17 mouse cellular contexts compared by ENCODE assay signal in the genomic region with DNA sequence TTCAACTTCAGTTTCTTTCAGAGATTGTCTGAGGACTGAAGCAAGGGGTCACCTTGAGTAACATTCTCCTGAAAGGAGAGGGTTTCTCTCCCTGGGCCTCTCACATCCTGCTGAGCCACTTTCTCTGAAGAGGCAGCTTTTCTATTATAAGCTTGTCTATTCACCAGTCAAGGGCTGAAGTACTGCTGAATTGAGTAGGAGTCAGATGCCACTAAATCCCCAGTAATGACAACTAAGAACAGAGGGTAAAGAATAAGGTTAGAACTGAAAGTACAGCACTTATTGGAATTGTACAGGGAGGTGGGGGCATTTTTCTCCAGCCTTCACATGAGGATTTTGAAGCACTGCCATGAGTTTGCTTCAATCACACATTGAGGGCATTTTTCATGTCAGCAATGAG. TPM values are rescaled to one million over a fixed set of nuclear protein-coding genes. Genes with fewer than 3 reads are reported as not detected.
DNase-seq lines count a peak whose midpoint lies in the region; ATAC-seq and TF ChIP-seq lines count a peak whose summit lies in the region.
"Had no signal": no experiment of that assay in that cellular context is flagged by ENCODE, and none has a peak within 500 bp of the region (broad histone marks: within the 10 kb centered on the region; RNA-seq: fewer than 3 reads in every experiment).

No protein-coding gene starts in this region.

- DNase-seq in heart, embryonic 10.5 days (ENCODE audit: low spot score) = no peak
- peak; percentile 29 for DNase-seq in embryo, embryonic 10 days (ENCODE audit: low spot score)
- DNase-seq in spleen, postnatal 36 days (ENCODE audit: low spot score in 2 of 2) = no peak
- no peak for DNase-seq in lung, postnatal 0 days (ENCODE audit: low spot score)
- DNase-seq: adrenal gland, postnatal 25 days; cerebellum, postnatal 14 days; gastrocnemius, postnatal 25 days; kidney, adult 8-10 months; kidney, postnatal 36 days; lung, embryonic 14.5 days; right cerebral cortex, postnatal 14 days had no signal

- no peaks in the 10 kb centered on the region for H3K4me1 ChIP-seq in heart, embryonic 16.5 days (ENCODE audit: control insufficient read depth, insufficient read depth, low read length)
- H3K4me1 ChIP-seq in heart, embryonic 10.5 days = no peaks in the 10 kb centered on the region
- H3K4me1 ChIP-seq in forebrain, embryonic 12.5 days = peaks cover 7% of the 10 kb centered on the region; the same call in 1 of the 2 replicates
- H3K4me1 ChIP-seq in midbrain, embryonic 15.5 days = 0 out of 2 replicates have a peak, but pooled peaks cover 6% of the 10 kb centered on the region
- no peaks in the 10 kb centered on the region for H3K4me1 ChIP-seq in lung, postnatal 0 days (ENCODE audit: insufficient read depth, low read depth, low read length)

- no peaks in the 10 kb centered on the region for H3K27me3 ChIP-seq in heart, embryonic 16.5 days (ENCODE audit: control insufficient read depth, insufficient read depth, low read length)
- no peaks in the 10 kb centered on the region for H3K27me3 ChIP-seq in heart, embryonic 10.5 days (ENCODE audit: insufficient read depth, poor library complexity, severe bottlenecking)
- no peaks in the 10 kb centered on the region for H3K27me3 ChIP-seq in forebrain, embryonic 12.5 days
- H3K27me3 ChIP-seq in midbrain, embryonic 15.5 days (replicated peaks) = no peaks in the 10 kb centered on the region
- H3K27me3 ChIP-seq in lung, postnatal 0 days (replicated peaks; ENCODE audit: insufficient read depth, low read length) = no peaks in the 10 kb centered on the region

- H3K4me3 ChIP-seq in heart, embryonic 16.5 days (ENCODE audit: low read length) = no peak overlapping the region
- no peak overlapping the region for H3K4me3 ChIP-seq in heart, embryonic 10.5 days
- no peak overlapping the region for H3K4me3 ChIP-seq in forebrain, embryonic 12.5 days (replicated peaks)
- H3K4me3 ChIP-seq in midbrain, embryonic 15.5 days = no peak overlapping the region
- H3K4me3 ChIP-seq in lung, postnatal 0 days (ENCODE audit: low read depth, low read length) = no peak overlapping the region
- H3K4me3 ChIP-seq: myocyte had no signal

- no peak overlapping the region for H3K4me2 ChIP-seq in heart, embryonic 16.5 days (ENCODE audit: low read depth, low read length)
- H3K4me2 ChIP-seq in forebrain, embryonic 12.5 days = no peak overlapping the region
- no peak overlapping the region for H3K4me2 ChIP-seq in midbrain, embryonic 15.5 days
- H3K4me2 ChIP-seq in lung, postnatal 0 days (replicated peaks; ENCODE audit: low read depth, low read length) = no peak overlapping the region
- H3K4me2 ChIP-seq: lung, embryonic 14.5 days had no signal

- TF ChIP-seq EP300 in lung, postnatal 0 days (IDR thresholded peaks at IDR 0.05) = no peak

- ATAC-seq in heart, embryonic 16.5 days (replicated peaks; ENCODE audit: extremely low read depth, insufficient read depth, low FRiP score) = no peak
- ATAC-seq in forebrain, embryonic 12.5 days (ENCODE audit: low FRiP score) = peak; percentile 69
- peak; percentile 83 for ATAC-seq in midbrain, embryonic 15.5 days (replicated peaks)
- ATAC-seq in lung, postnatal 0 days = no peak

- no peak overlapping the region for H3K9ac ChIP-seq in heart, embryonic 16.5 days (ENCODE audit: low read length)
- H3K9ac ChIP-seq in forebrain, embryonic 12.5 days = no peak overlapping the region
- no peak overlapping the region for H3K9ac ChIP-seq in midbrain, embryonic 15.5 days
- no peak overlapping the region for H3K9ac ChIP-seq in lung, postnatal 0 days (replicated peaks; ENCODE audit: low read depth)
- H3K9ac ChIP-seq: lung, embryonic 14.5 days had no signal

- H3K27ac ChIP-seq in heart, embryonic 16.5 days (ENCODE audit: low read length) = peak overlapping the region; percentile 31
- H3K27ac ChIP-seq in heart, embryonic 10.5 days = no peak overlapping the region
- no peak overlapping the region for H3K27ac ChIP-seq in forebrain, embryonic 12.5 days
- no peak overlapping the region for H3K27ac ChIP-seq in midbrain, embryonic 15.5 days
- H3K27ac ChIP-seq in lung, postnatal 0 days (ENCODE audit: low read length) = no peak overlapping the region

- TF ChIP-seq CTCF in lung, postnatal 0 days (IDR thresholded peaks at IDR 0.05) = no peak

- H3K36me3 ChIP-seq in heart, embryonic 16.5 days (ENCODE audit: control insufficient read depth, insufficient read depth) = no peaks in the 10 kb centered on the region
- no peaks in the 10 kb centered on the region for H3K36me3 ChIP-seq in heart, embryonic 10.5 days
- no peaks in the 10 kb centered on the region for H3K36me3 ChIP-seq in forebrain, embryonic 12.5 days (replicated peaks)
- no peaks in the 10 kb centered on the region for H3K36me3 ChIP-seq in midbrain, embryonic 15.5 days (replicated peaks)
- no peaks in the 10 kb centered on the region for H3K36me3 ChIP-seq in lung, postnatal 0 days (ENCODE audit: insufficient read depth, low read length)

- H3K9me3 ChIP-seq in heart, embryonic 16.5 days (replicated peaks; ENCODE audit: control insufficient read depth, low read length) = no peaks in the 10 kb centered on the region
- H3K9me3 ChIP-seq in heart, embryonic 10.5 days = no peaks in the 10 kb centered on the region
- H3K9me3 ChIP-seq in forebrain, embryonic 12.5 days = no peaks in the 10 kb centered on the region
- H3K9me3 ChIP-seq in midbrain, embryonic 15.5 days = no peaks in the 10 kb centered on the region
- H3K9me3 ChIP-seq in lung, postnatal 0 days (ENCODE audit: low read length) = no peaks in the 10 kb centered on the region

RNA-seq across cellular contexts. Expression of a gene that starts 19.3 kb away (rescaled TPM):
- 0.04 and 0.14 TPM in 2 replicates for polyA plus RNA-seq in heart, embryonic 16.5 days (2015; fragmentation: Nextera tagmentation; extraction: Ambion mirVana)
- 0.05 and 0.35 TPM in 2 replicates for polyA plus RNA-seq in heart, embryonic 10.5 days (2016; fragmentation: Nextera tagmentation; extraction: Ambion mirVana)
- 0.17 and 0.19 TPM in 2 replicates for polyA plus RNA-seq in forebrain, embryonic 12.5 days (2016; fragmentation: Nextera tagmentation; extraction: Ambion mirVana)
- 0.04 TPM in 1 of 2 replicates, not detected in the other for polyA plus RNA-seq in midbrain, embryonic 15.5 days (2015; fragmentation: Nextera tagmentation; extraction: Ambion mirVana)
- 1.0 and 1.6 TPM in 2 replicates for polyA plus RNA-seq in lung, postnatal 0 days (2015; fragmentation: Nextera tagmentation; extraction: Ambion mirVana)
- polyA plus RNA-seq: heart, postnatal 0 days; liver, adult 2 months had no signal

Comparison
In these comparisons a context has a peak if more than half of its experiments do, and no peak if none do; other contexts are left out.
1. ATAC-seq: peak in forebrain, embryonic 12.5 days (single experiment) and midbrain, embryonic 15.5 days (single experiment); none in heart, embryonic 16.5 days (single experiment) and lung, postnatal 0 days (single experiment).